Mouse (Mus musculus): ENCODE results near the gene Gm20219.
"Not testable (repeated sequence)": the region's sequence is repeated elsewhere in the genome, so short reads cannot be mapped to it uniquely, and the experiment has no call there.

Gm20219 gene

GRCm38 (mm10) chr17:56514330-56514729, 39.9 kb downstream of the Gm20219 start:
- no peak for DNase-seq (ENCODE audit: low spot score in 2 of 2)

DNA sequence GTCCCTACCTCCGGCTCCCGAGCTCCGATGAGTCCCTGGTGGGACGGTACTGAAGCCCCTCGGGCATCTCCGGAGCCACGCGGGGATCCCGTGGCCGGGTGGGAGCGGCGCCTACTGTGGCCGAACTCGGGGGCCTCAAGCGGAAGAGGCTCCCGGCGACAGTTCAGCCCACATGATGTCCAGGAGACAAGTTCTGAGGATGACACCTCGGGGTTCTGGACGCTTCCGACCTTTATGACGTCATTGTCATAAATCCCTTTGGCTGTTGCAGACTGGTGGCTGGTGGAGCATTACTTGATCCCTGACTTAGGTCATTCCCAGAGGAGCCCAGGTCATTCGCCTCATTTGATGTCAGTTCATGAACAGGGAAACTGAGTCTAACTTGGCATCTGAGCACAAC, 41.9 kb downstream of the Gm20219 start, which contains the start of gene Znrf4:
Gene Znrf4 (minus strand): TSS at position 122 of the 400 bp plus-strand sequence.
- no peak for DNase-seq (ENCODE audit: low spot score in 2 of 2)

DNA sequence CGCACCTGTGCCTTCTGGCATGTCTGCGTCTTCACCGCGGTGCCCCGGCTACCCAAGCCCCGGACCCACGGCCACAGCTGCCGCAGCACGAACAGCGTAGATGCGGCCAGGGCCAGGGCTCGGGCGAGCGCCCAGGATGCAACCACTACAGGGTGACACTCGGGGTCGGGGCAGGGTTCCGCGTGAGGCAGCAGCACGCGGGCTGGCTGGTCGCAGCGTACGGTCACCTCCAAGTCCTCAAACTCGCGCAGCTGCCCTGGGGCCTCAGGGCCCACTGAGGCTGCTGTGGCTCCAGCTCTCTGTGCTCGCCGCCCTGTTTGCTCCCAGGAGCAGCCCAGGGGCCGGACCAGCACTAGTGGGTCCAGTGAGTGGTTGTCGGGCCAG, 42.5 kb downstream of the Gm20219 start:
- DNase-seq (ENCODE audit: low spot score in 2 of 2), result peak in 1 of 2 experiments; percentile 62

- DNase-seq (ENCODE audit: low spot score in 2 of 2), result peak in 1 of 2 experiments; percentile 62
Observed at GRCm38 (mm10) chr17:56510970-56511706, 43.0 kb downstream of the Gm20219 start.

DNA sequence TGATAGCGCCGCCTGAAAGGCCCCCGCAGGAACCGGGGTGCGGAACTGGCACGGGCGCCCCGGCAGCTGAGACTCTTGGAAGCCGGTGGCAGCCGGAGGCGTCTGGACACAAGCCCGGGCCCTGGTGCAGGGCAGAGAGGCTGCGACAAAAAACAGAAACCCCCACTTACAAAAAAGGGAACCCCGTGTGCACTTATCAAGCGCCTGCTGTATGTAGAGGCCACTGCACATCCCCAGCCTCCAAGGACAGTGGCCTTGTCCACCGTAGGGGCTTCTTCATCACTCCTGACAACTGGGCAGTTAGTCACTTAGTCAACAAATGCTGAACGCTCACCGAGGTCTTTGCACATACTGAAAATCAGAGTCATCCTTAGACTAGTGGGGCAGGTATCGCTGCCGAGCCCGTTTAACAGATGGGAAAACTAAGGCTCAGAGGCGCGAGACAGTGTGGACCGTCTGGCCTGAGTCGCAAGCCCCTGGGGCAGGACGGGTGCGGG, 43.7 kb downstream of the Gm20219 start:
- peak in 1 of 2 experiments; percentile 59 for DNase-seq (ENCODE audit: low spot score in 2 of 2)

DNA sequence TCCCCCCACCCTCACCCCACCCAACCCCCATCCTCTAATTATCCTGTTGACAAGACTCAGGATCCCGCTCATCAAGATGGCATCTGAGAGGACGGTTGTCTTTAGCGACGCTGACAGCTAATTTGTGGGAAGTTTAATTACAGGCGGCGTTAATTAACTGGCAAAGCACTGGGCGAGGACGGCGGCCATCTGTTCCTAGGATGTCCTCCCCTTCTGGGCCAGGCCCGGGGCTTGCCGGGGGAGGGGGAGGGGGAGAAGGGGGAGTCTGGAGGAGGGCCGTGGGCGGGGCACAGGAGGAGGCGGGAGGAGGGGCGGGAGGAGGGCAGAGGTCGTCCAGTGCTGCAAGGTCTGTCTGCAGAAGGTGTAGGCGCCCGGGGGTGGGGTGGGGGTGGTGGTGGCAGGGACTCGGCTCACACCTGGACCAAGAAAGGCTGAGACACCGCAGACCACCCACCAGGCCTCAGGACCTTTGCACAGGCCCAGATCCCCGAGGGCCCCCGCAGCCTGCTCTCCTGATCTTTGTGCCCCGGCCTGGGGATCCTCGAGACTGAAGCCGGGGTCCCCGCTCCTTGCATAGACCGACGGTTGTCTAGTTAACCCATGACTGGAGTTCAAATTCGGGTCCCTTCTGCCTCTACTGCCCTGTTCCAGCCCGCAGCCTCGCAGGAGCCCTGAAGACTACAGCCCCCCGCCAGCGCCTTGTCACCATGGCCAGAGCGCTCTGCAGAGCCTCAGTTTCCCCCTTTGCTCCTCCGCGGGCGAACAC, 44.3 kb downstream of the Gm20219 start:
- peak in 1 of 2 experiments; percentile 57 for DNase-seq (ENCODE audit: low spot score in 2 of 2)

DNA sequence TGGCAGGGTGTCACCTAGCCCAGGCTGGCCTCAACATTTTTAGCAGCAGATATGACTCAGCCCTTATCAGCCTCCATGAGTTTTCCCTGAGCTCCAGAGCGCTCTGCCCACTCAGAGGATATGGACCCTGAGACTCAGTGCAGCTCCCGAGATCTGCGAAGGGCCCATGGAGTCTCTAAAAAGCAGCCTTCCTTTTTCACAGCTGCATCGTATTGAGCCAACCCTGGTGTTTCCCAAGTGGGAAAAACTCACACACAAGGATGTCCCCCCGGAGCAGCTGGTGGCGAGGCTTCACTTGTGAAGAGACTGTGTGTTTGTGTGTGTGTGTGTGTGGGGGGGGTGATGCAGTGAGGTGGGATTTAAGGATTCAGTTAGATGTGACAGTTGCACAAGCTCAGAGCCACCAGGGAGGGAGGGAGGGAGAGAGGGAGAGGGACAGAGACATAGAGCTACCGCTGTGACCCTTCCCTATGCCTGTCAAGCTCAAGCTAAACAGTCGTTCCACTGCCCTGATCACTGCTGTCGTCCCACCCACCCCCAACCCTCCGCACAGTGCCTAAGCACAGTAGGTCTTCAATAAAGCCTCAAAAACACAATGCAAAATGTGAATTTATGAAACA, 45.1 kb downstream of the Gm20219 start:
- DNase-seq (ENCODE audit: low spot score in 2 of 2), result no peak

DNA sequence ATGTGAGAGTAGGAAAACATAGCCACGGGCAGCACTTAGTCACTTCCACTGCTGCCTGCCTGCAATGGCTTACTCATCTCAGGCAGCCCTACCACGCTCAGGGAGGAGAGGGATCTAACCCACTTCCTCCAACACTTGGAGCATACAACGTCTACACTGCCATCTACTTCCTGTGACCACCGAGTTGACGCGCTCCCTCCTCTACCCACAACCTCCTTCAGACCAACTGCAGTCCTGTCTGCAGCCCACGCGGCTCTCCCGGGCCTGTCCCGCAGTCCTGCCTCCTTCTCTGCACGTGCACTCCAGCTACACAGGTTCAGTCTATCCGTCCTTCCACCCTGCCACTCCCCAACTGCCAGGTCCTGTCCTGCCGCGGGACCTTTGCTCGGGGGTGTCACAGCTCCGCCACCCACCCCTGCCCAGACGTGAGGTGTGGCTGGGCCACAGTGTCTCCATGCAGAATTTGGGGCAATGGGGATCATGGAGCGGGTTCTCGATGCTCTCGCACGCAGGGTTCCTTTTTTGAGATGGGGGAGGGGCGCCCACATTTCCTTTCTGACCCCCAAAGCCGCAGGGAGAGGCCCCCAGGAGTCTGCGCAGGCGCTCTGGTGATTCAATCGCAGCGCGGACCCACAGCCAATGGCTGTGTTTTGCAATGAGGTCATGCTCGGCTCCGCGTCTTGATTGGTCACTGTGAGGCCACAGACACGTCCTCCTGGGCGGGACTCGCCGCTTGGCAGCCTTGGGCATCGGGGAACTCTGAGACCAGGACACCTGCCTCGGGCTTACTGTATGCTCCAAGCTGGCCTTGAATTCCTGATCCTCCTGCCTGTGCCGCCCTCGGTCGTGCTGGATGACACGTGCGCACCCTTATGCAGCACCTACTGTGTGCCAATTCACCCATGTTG, 46.8 kb downstream of the Gm20219 start:
- peak; percentile 82 to 89 for DNase-seq (ENCODE audit: low spot score in 2 of 2)

GRCm38 (mm10) chr17:56506417-56507065, 47.6 kb downstream of the Gm20219 start:
- no peak for DNase-seq (ENCODE audit: low spot score in 2 of 2)

GRCm38 (mm10) chr17:56505401-56505800, 48.8 kb downstream of the Gm20219 start:
- DNase-seq (ENCODE audit: low spot score in 2 of 2), result no peak

DNA sequence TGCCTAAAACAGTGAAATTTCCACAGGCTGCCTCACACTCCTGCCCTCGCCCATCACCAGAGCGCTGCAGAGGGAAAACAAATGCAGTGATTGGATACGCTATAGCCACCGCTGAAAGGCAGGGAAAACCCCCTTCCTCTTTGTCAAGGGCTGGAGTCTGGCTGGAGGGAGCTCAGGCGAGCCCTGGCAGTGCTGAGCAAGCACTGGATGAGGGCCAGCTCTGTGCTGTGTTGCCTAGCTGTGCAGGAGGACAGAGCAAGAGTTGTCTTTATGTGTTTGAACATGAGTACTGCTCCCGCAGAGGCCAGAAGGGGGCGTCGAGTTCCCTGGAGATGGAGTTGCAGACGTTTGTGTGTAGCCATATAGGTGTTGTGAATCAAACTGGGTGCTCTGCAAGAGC, 51.7 kb downstream of the Gm20219 start:
- no peak for DNase-seq (ENCODE audit: low spot score in 2 of 2)

DNA sequence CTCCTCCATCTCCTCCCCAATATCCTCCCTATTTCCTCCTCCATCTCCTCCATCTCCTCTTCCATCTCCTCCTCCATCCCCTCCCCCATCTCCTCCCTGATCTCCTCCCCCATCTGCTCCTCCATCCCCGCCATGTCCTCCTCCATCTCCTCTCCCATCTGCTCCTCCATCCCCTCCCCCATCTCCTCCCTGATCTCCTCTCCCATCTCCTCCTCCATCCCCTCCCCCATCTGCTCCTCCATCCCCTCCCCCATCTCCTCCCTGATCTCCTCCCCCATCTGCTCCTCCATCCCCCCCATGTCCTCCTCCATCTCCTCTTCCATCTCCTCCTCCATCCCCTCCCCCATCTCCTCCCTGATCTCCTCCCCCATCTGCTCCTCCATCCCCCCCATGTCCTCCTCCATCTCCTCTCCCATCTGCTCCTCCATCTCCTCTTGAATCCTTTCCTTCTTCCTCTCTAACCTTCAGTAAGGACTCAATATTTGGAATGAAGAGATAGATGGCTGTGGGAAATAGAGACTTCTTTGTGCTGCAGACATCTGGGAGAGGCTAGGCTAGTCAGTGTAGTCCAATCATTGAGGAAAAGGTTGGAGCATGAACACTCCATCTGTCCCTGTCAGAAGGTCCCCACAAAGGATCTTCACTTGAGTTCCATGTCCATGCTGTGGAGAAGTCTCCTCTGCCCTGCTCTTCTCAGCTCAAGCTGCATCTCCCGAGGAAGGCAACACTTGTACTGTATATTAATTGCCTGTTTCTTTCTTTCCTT, 52.4 kb downstream of the Gm20219 start:
- DNase-seq (ENCODE audit: low spot score in 2 of 2), result not testable (repeated sequence)

Measured in spleen, postnatal 4 days (tissue).